Mouse (Mus musculus) kidney, embryonic 15.5 days (tissue): ENCODE measurements at regions not wholly inside any gene's neighbourhood (a gene's known extent, or its start where the extent isn't known, plus 50 kb on each side); places are given as distances from the start of the nearest gene placed in this dataset.

Experiments
- ATAC-seq: fragments of 200-750 bp; cut with Nextera tagmentation; replicated peaks from 2 replicates; pipeline ENCODE4 v1.8.0; 2017; ENCODE audit warnings: moderate TSS enrichment; ENCODE audit not compliant: low FRiP score
- H3K27ac ChIP-seq: fragments of 300-500 bp; sonication (generic); 2 replicates; pipeline ENCODE4 v1.5.1; 2015; ENCODE audit warnings: mild to moderate bottlenecking, inconsistent platforms
- H3K27me3 ChIP-seq: fragments of 300-500 bp; sonication (generic); 2 replicates; pipeline ENCODE4 v1.6.1; 2015; ENCODE audit warnings: inconsistent platforms
- H3K36me3 ChIP-seq: fragments of 300-500 bp; sonication (generic); 2 replicates; pipeline ENCODE4 v1.6.1; 2015; ENCODE audit warnings: inconsistent platforms
- H3K4me1 ChIP-seq: fragments of 300-500 bp; sonication (generic); 2 replicates; pipeline ENCODE4 v1.6.1; 2015; ENCODE audit warnings: inconsistent platforms
- H3K4me2 ChIP-seq: fragments of 300-500 bp; sonication (generic); 2 replicates; pipeline ENCODE4 v1.6.1; 2015; ENCODE audit warnings: moderate library complexity, mild to moderate bottlenecking, inconsistent platforms
- H3K4me3 ChIP-seq: fragments of 300-500 bp; sonication (generic); replicated peaks from 2 replicates; pipeline ENCODE4 v1.5.1; 2015; ENCODE audit warnings: mild to moderate bottlenecking, inconsistent platforms
- H3K9ac ChIP-seq: fragments of 300-500 bp; sonication (generic); 2 replicates; pipeline ENCODE4 v1.6.1; 2015; ENCODE audit warnings: mild to moderate bottlenecking, inconsistent platforms
- H3K9me3 ChIP-seq: fragments of 300-500 bp; sonication (generic); replicated peaks from 2 replicates; pipeline ENCODE4 v1.6.1; 2016; ENCODE audit warnings: inconsistent platforms
- WGBS: fragments of 180-500 bp; shearing (Covaris S2); methylation state at CpG from one replicate; pipeline ENCODE4 v1.1.7; 2015; ENCODE audit warnings: mixed read lengths; 5-methylcytosine and 5-hydroxymethylcytosine counted together

DNA sequence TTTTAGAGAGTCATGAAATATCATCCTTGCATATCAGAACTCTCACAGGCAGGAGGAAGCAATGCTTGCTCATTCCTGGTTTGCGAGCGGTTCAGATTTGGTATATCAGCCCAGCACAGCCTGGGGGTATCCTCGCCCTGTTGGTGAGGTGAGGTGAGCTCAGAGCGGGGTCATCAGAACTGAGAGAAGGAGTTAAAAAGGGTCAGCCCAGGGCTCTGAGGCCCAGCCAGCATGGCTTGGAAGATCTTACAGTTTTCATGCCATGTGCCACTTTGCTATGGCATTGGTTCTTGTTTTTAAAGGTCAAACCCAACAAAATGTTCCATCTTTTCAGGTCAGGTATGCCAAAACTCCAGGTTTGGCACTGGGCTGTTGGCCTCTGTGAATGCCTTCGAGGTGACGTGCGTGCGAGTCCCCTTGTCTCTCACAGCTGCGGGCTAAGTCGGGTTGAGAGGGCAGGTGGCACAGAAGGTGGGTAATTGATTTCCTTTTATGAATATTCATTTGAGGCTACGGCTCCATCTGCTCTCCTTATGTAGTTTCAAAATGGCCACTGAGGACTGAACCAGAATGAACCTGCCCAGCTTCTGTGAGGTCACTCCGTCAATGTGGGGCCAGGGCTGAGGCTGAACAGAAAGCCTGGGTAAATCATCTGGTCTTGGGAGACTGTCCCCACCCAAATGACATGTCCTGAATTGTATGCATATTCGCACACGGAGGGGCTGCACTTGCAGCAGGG, 86.3 kb downstream of the Hhipl2 start:
- Histone ChIP-seq H3K36me3 (no peaks in the 10 kb centered on the region), H3K4me3 (no peak overlapping the region), H3K4me2 (no peak overlapping the region), H3K4me1 (no peaks in the 10 kb centered on the region), H3K9ac (no peak overlapping the region), H3K27ac (no peak overlapping the region), H3K9me3 (no peaks in the 10 kb centered on the region), H3K27me3 (no peaks in the 10 kb centered on the region)
- WGBS = 92% methylated on average over 14 of the region's 14 CpGs
- no peak for ATAC-seq

DNA sequence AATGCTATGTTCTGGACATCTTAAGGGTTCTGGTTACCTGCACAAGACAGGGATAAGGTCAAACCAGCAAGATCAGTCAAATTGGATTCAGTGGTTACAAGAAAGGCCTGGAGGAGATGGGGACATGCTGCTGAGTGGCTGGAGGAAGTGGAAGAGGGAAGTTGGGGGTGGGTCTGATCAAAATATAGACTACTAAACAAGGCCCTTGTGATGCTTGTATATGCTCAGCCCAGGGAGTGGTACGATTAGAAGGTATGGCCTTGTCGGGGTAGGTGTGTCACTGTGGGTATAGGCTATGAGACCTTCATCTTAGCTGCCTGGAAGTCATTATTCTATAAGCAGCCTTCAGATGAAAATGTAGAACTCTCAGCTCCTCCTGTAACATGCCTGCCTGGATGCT, 89.9 kb downstream of the Hhipl2 start:
- no peak overlapping the region for H3K27ac ChIP-seq
- H3K9me3 ChIP-seq = no peaks in the 10 kb centered on the region
- H3K9ac ChIP-seq = no peak overlapping the region
- WGBS = 87% methylated on average over 2 of the region's 2 CpGs
- H3K4me1 ChIP-seq = no peaks in the 10 kb centered on the region
- H3K27me3 ChIP-seq = no peaks in the 10 kb centered on the region
- no peak overlapping the region for H3K4me2 ChIP-seq
- no peaks in the 10 kb centered on the region for H3K36me3 ChIP-seq
- no peak overlapping the region for H3K4me3 ChIP-seq
- ATAC-seq = no peak

DNA sequence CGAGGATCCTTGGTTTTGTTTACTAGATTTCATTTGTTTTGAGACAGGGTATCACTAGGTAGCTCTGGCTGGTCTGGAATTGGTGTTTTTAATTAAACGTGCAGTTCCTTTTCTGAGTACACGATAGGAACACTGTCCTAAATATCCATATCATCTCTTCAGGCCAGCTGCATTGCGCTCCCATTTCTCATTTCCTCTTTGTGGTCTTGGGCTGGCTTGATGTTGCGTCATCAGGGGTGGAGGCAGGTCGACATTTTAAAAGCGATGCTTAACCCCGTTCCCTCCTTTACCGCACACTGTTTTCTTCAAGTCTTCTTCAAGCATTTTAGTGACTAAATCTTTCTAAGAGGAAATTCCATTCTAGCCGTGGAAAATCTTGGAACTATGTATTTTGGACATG, 92.7 kb downstream of the Hhipl2 start:
- Histone ChIP-seq H3K4me1 (no peaks in the 10 kb centered on the region), H3K4me3 (no peak overlapping the region), H3K9ac (no peak overlapping the region), H3K27ac (no peak overlapping the region), H3K9me3 (no peaks in the 10 kb centered on the region), H3K27me3 (no peaks in the 10 kb centered on the region), H3K4me2 (no peak overlapping the region), H3K36me3 (no peaks in the 10 kb centered on the region)
- 73% methylated on average over 10 of the region's 10 CpGs for WGBS
- no peak for ATAC-seq

DNA sequence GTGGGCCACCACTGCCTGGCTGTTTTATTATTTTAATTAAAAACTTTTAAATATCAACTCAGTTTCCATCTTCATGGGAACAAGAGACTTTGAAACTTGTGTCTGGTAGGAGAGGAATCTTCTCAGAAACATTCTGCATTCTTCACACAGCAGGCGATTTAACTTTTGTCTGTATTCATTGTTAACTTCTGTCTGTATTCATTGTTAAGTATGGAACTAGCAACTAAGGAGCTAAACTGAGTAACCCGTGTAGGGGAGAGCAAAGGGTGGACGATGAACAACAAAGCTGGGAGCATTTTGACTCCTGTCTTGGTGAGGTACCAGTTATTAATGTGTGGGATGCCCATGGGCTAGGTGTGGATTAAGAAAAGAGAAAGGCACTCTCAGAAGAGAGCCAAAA, 95.9 kb downstream of the Hhipl2 start:
- H3K27ac ChIP-seq = no peak overlapping the region
- 84% methylated on average over 3 of the region's 3 CpGs for WGBS
- H3K27me3 ChIP-seq = no peaks in the 10 kb centered on the region
- H3K9me3 ChIP-seq = no peaks in the 10 kb centered on the region
- no peak overlapping the region for H3K4me3 ChIP-seq
- H3K9ac ChIP-seq = no peak overlapping the region
- ATAC-seq = no peak
- H3K4me2 ChIP-seq = no peak overlapping the region
- no peaks in the 10 kb centered on the region for H3K36me3 ChIP-seq
- H3K4me1 ChIP-seq = no peaks in the 10 kb centered on the region

DNA sequence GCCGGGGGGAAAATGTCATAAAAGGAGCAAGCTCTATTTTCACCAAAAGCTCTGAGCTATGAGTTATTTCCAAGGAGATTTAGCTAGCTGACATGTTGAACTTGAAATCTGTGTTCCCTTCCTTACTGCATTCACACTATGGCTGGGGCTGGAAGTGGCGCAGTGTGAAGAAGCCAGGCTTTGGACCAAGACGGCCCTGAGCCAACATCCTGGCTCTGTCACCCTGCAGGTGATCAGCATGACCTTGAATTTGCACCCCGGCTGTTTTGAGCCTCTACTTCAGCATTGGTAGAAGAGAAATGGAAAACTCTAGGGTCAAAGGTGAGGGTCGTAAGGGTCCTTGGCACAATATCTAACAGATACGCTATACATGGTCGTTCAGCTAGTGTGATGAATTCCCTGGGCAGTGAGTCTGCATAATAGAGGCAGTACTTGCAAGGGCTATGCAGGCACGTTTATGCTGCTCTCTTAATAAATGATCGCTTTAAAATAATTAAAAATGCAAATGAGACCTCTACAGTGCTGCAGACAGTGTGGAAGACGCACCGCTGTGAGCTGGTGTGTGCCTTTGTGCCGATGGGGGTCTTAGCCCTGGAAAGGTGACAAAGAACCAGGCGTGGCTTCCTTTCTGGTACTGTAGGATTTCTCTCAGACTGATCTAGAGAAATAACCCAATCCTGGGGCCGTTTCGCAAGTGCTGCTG, 96.4 kb downstream of the Hhipl2 start:
- no peak overlapping the region for H3K4me3 ChIP-seq
- no peak for ATAC-seq
- H3K4me1 ChIP-seq = no peaks in the 10 kb centered on the region
- no peaks in the 10 kb centered on the region for H3K36me3 ChIP-seq
- no peak overlapping the region for H3K27ac ChIP-seq
- WGBS = 73% methylated on average over 15 of the region's 15 CpGs
- H3K4me2 ChIP-seq = no peak overlapping the region
- H3K27me3 ChIP-seq = no peaks in the 10 kb centered on the region
- H3K9ac ChIP-seq = no peak overlapping the region
- no peaks in the 10 kb centered on the region for H3K9me3 ChIP-seq

DNA sequence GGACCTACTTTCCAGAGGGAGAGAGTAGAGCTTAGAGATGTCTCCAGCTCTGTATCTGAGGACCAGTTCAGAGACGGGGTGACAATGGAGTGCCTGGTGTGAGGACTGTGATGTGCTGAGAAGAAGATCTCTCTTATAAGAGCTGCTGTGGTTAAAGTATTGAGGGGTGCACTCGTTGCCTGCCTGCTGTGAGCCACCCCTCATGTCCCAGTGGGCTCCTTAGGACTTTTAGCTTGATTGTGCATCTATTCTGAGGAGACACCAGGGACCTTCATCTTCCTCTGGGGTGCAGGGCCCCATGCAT, 96.9 kb downstream of the Hhipl2 start:
- Histone ChIP-seq H3K36me3 (no peaks in the 10 kb centered on the region), H3K4me1 (no peaks in the 10 kb centered on the region), H3K4me3 (no peak overlapping the region), H3K9me3 (no peaks in the 10 kb centered on the region), H3K27ac (no peak overlapping the region), H3K4me2 (no peak overlapping the region), H3K27me3 (no peaks in the 10 kb centered on the region), H3K9ac (no peak overlapping the region)
- ATAC-seq = no peak
- 70% methylated on average over 2 of the region's 2 CpGs for WGBS

DNA sequence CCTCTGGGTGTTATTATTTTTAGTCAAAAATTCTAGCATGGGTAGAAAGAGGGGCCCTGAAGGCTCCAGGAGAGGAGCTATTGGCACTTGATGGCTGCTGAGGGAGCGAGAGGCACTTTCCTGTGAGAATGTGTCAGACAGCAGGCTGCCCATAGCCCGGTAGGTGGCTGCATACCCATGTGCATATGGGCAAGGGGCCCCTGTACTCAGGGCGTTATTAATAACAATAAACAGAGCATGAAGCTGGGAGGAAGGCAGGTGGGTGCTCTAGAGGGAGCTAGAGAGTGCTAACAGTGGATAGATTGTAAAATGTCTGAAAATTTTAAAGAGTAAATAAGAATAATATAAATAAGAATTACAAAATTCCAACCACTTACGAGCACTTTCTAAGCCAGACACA, 98.2 kb downstream of the Hhipl2 start:
- 69% methylated on average over 4 of the region's 4 CpGs for WGBS
- H3K9ac ChIP-seq = no peak overlapping the region
- no peak for ATAC-seq

DNA sequence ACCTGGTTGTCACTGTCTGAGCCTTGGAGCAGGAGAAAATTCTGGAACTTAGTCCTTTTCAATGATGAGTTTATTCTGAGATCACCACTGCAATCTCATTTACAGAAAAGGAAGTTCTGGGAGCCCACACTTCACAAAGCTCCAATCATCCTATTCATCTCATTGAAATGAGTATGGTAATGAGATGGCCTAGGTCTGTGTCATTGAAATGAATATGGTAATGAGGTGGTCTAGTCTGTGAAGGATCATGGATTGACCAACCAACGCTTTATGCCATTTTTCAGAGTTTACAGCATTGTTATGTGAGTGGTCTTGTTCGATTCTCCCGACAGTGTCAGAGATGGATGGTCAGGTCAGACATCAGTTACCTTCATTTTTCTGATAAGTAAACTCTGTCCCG, 99.2 kb downstream of the Hhipl2 start:
- Histone ChIP-seq H3K4me2 (no peak overlapping the region), H3K36me3 (no peaks in the 10 kb centered on the region), H3K9ac (no peak overlapping the region), H3K9me3 (no peaks in the 10 kb centered on the region), H3K27ac (no peak overlapping the region), H3K4me3 (no peak overlapping the region), H3K4me1 (no peaks in the 10 kb centered on the region), H3K27me3 (no peaks in the 10 kb centered on the region)
- WGBS = 88% methylated on average over 4 of the region's 4 CpGs
- ATAC-seq = no peak

More for the DNA sequence above, 98.2 kb downstream of the Hhipl2 start:
- Histone ChIP-seq H3K9me3 (no peaks in the 10 kb centered on the region), H3K4me2 (no peak overlapping the region), H3K36me3 (no peaks in the 10 kb centered on the region), H3K4me3 (no peak overlapping the region), H3K27me3 (no peaks in the 10 kb centered on the region), H3K27ac (no peak overlapping the region), H3K4me1 (no peaks in the 10 kb centered on the region)

DNA sequence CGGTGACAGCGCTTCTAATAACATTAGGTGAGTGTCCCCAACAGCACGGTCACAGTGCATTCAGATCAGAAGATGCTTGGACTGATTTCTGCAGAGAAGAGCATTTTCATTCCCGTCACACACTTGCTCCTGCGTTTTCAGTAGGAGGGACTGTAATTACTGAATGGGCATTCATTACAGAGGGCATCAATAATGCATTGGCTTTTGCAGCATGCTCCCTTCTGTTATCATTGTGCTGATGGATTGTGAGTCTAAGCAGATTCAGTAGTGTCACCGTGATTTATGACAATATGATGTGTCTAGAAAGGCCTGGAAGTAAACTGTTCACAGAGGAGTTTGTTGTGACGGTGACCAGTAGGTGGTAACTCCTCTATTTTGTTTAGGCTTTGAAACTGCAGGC, 103.6 kb downstream of the Hhipl2 start:
- Histone ChIP-seq H3K4me3 (no peak overlapping the region), H3K36me3 (no peaks in the 10 kb centered on the region), H3K4me1 (no peaks in the 10 kb centered on the region), H3K9ac (no peak overlapping the region), H3K4me2 (no peak overlapping the region), H3K9me3 (no peaks in the 10 kb centered on the region), H3K27ac (no peak overlapping the region), H3K27me3 (no peaks in the 10 kb centered on the region)
- WGBS = 80% methylated on average over 7 of the region's 7 CpGs
- no peak for ATAC-seq

DNA sequence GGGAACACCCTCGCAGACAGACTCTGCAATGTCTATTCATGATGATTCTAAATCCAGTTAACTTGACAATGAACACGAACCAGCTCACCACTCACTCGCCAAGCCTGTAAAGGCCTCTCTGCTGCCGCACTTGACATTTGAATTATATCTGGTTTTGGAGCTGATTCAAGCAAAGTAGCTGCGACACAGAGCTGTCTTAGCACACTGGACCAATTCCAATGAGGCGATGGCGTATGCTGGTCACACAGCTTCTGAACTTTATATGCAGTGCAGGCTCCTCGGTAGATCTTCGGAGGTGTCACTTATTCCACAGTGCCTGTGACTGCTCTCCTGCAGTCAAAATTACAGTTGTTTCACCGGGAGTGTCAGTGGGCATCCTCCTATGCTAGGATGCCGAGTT, 115.4 kb downstream of the Hhipl2 start:
- Histone ChIP-seq H3K27ac (no peak overlapping the region), H3K27me3 (no peaks in the 10 kb centered on the region), H3K9me3 (no peaks in the 10 kb centered on the region), H3K4me3 (no peak overlapping the region), H3K4me1 (no peaks in the 10 kb centered on the region), H3K9ac (no peak overlapping the region), H3K36me3 (no peaks in the 10 kb centered on the region), H3K4me2 (no peak overlapping the region)
- no peak for ATAC-seq
- WGBS = 85% methylated on average over 11 of the region's 11 CpGs

DNA sequence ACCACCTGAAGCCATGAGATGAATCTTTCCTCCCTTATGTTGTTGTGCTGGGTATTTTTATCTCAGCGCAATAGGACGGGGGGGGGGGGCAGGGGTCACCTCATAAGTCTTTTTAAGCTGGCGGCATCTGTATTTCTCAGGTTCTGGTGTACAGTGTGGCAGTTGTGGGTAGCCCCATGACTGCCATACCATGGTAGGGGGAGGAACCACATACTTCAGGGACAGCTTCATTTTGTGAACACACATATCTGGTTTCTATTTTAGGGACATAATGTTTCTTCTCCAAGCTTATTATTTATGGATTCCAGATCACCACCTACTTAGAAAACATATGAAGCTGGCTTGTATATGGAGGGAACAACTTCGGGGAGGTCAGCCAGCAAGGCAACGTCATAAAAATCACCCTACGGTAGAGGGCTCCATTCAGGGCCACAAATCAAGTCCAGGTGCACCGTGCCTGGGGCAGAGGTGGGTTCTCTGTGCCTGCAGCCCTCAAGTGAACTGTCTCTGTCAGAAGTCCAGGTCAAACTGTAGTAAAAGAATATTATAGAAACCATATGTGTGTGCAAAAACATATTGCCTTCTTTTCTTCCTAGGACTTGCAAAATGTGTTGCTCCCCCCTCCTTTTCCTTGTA, 130.9 kb downstream of the Hhipl2 start:
- Histone ChIP-seq H3K27ac (no peak overlapping the region), H3K4me1 (0 out of 2 replicates have a peak, but pooled peaks cover 2% of the 10 kb centered on the region), H3K9ac (no peak overlapping the region), H3K4me2 (no peak overlapping the region), H3K27me3 (no peaks in the 10 kb centered on the region; the same call in 1 of the 2 replicates), H3K9me3 (no peaks in the 10 kb centered on the region), H3K4me3 (no peak overlapping the region), H3K36me3 (no peaks in the 10 kb centered on the region)
- 52% methylated on average over 7 of the region's 7 CpGs for WGBS
- ATAC-seq = no peak

DNA sequence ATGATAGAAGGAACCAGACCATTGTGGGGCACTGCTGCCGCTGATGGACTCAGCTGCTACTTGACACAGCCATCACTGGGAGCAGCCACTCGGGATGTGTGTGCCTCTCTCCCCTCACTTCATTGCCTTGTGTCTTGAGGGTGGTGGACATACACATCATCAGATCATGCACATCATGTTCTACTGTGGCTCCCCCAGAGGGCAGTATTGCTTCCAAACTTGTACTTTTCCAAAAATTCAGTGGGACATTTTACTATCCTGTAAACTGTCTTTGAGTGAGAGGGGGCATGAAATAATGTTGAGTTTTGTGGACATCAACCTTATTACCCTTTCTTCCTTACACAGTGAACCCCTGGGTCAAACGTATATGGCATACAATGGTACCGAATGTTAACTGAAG, 134.6 kb downstream of the Hhipl2 start:
- Histone ChIP-seq H3K9me3 (no peaks in the 10 kb centered on the region), H3K36me3 (no peaks in the 10 kb centered on the region), H3K9ac (no peak overlapping the region), H3K4me3 (no peak overlapping the region), H3K27ac (no peak overlapping the region), H3K4me2 (no peak overlapping the region), H3K27me3 (no peaks in the 10 kb centered on the region; the same call in 1 of the 2 replicates), H3K4me1 (no peaks in the 10 kb centered on the region)
- 92% methylated on average over 4 of the region's 4 CpGs for WGBS
- no peak for ATAC-seq
